Mouse (Mus musculus) myocyte (in vitro differentiated cells): Measurements from ENCODE around the gene Gm14137. TPM values are rescaled to one million over a fixed set of nuclear protein-coding genes. Genes with fewer than 3 reads are reported as not detected.

Source experiments
- H3K27me3 ChIP-seq: one replicate; pipeline ENCODE4 v1.6.1; 2011; ENCODE audit not compliant: control insufficient read depth, insufficient read depth, insufficient read length
- H3K36me3 ChIP-seq: one replicate; pipeline ENCODE4 v1.6.1; 2011; ENCODE audit not compliant: control insufficient read depth, insufficient read depth
- H3K4me2 ChIP-seq: one replicate; pipeline ENCODE4 v1.6.1; 2011; ENCODE audit warnings: low read depth, control low read depth
- H3K4me3 ChIP-seq: one replicate; pipeline ENCODE4 v1.5.1; 2011; ENCODE audit warnings: mild to moderate bottlenecking, control low read depth, moderate library complexity
- H3K79me2 ChIP-seq: one replicate; pipeline ENCODE4 v1.6.1; 2011; ENCODE audit not compliant: control insufficient read depth, insufficient read depth
- H3ac ChIP-seq: one replicate; pipeline ENCODE4 v1.6.1; 2011; ENCODE audit not compliant: control insufficient read depth, insufficient read length
- CEBPB ChIP-seq: IDR thresholded peaks from 2 replicates; pipeline ENCODE4 v1.6.1; 2011; ENCODE audit warnings: mild to moderate bottlenecking, moderate library complexity; ENCODE audit not compliant: poor library complexity, insufficient read depth, severe bottlenecking
- E2F4 ChIP-seq: IDR thresholded peaks from one replicate; pipeline ENCODE4 v1.6.1; 2011; ENCODE audit warnings: mild to moderate bottlenecking, control low read depth, moderate library complexity; ENCODE audit not compliant: insufficient read depth
- MAX ChIP-seq: IDR thresholded peaks from one replicate; pipeline ENCODE4 v1.6.1; 2011; ENCODE audit warnings: low read depth, mild to moderate bottlenecking, control low read depth
- MYOD1 ChIP-seq, 3 experiments: IDR thresholded peaks; one replicate each; pipeline ENCODE4 v1.6.1; 2011; ENCODE audit warnings: control low read depth in 2 of 3, low read depth in 2 of 3, mild to moderate bottlenecking in 2 of 3, moderate library complexity in 1 of 3; ENCODE audit not compliant: insufficient read length in 2 of 3, control insufficient read depth in 1 of 3
- MYOG ChIP-seq, 3 experiments: IDR thresholded peaks; one replicate each; pipeline ENCODE4 v1.6.1; 2011; ENCODE audit warnings: control low read depth in 2 of 3, low read depth in 2 of 3, mild to moderate bottlenecking in 2 of 3; ENCODE audit not compliant: insufficient read length in 2 of 3, control insufficient read depth in 1 of 3, insufficient read depth in 1 of 3
- POLR2A ChIP-seq: IDR thresholded peaks from one replicate; pipeline ENCODE4 v1.6.1; 2011; ENCODE audit warnings: low read depth, mild to moderate bottlenecking, control low read depth, moderate library complexity; ENCODE audit not compliant: insufficient read length
- POLR2AphosphoS2 ChIP-seq: IDR thresholded peaks from one replicate; pipeline ENCODE4 v1.6.1; 2011; ENCODE audit warnings: low read depth, control low read depth; ENCODE audit not compliant: insufficient read length
- REST ChIP-seq: IDR thresholded peaks from one replicate; pipeline ENCODE4 v1.6.1; 2011; ENCODE audit warnings: mild to moderate bottlenecking, control low read depth, moderate library complexity; ENCODE audit not compliant: insufficient read depth, insufficient read length
- SRF ChIP-seq: IDR thresholded peaks from one replicate; pipeline ENCODE4 v1.6.1; 2011; ENCODE audit warnings: low read depth; ENCODE audit not compliant: control insufficient read depth, insufficient read length
- TCF12 ChIP-seq: IDR thresholded peaks from one replicate; pipeline ENCODE4 v1.6.1; 2011; ENCODE audit warnings: mild to moderate bottlenecking, control low read depth; ENCODE audit not compliant: poor library complexity, insufficient read depth, severe bottlenecking
- TCF3 ChIP-seq: IDR thresholded peaks from one replicate; pipeline ENCODE4 v1.6.1; 2011; ENCODE audit warnings: low read depth, control low read depth; ENCODE audit not compliant: insufficient read length
- USF1 ChIP-seq: IDR thresholded peaks from one replicate; pipeline ENCODE4 v1.6.1; 2011; ENCODE audit warnings: low read depth, mild to moderate bottlenecking, control low read depth, moderate library complexity
- polyA plus RNA-seq: library from polyadenylated mRNA; unstranded; fragments of >200 nt; fragmentation: generic; extraction: Trizol; gene quantifications from one replicate; pipeline ENCODE4 v1.2.1, GENCODE M21; 2012; ENCODE audit warnings: missing spikeins

Gm14137 gene
- polyA plus RNA-seq, 1 experiment, result 6.3 TPM

- no peak for TF ChIP-seq TCF3
- no peak for TF ChIP-seq TCF12
- no peak for TF ChIP-seq CEBPB
- TF ChIP-seq MYOD1 (IDR thresholded peaks at IDR 0.05; ENCODE audit: control insufficient read depth in 1 of 3, insufficient read length in 2 of 3, low read depth in 2 of 3), result no peak
- TF ChIP-seq POLR2A, result no peak
- no peak for TF ChIP-seq MYOG (IDR thresholded peaks at IDR 0.05; ENCODE audit: control insufficient read depth in 1 of 3, insufficient read depth in 1 of 3, insufficient read length in 2 of 3, low read depth in 2 of 3)
- TF ChIP-seq REST, result no peak
- no peak overlapping the region for H3ac ChIP-seq
- H3K79me2 ChIP-seq, result no peaks in the 10 kb centered on the region
- peak overlapping the region; percentile 74 for H3K4me2 ChIP-seq
- H3K36me3 ChIP-seq, result no peaks in the 10 kb centered on the region
- no peaks in the 10 kb centered on the region for H3K27me3 ChIP-seq
- H3K4me3 ChIP-seq, result no peak overlapping the region
Measured at GRCm38 (mm10) chr2:119189029-119189710, 14.9 kb downstream of the Gm14137 start.

GRCm38 (mm10) chr2:119190969-119191368 is 16.7 kb downstream of the Gm14137 start:
- Histone ChIP-seq H3K36me3 (no peaks in the 10 kb centered on the region), H3K4me3 (no peak overlapping the region), H3K79me2 (no peaks in the 10 kb centered on the region), H3ac (no peak overlapping the region), H3K27me3 (no peaks in the 10 kb centered on the region), H3K4me2 (no peak overlapping the region)
- no peak for TF ChIP-seq REST
- TF ChIP-seq CEBPB, result no peak
- TF ChIP-seq USF1, result no peak
- no peak for TF ChIP-seq E2F4
- no peak for TF ChIP-seq TCF12
- TF ChIP-seq POLR2A, result no peak
- TF ChIP-seq MAX, result no peak
- no peak for TF ChIP-seq POLR2AphosphoS2
- no peak for TF ChIP-seq MYOD1 (IDR thresholded peaks at IDR 0.05; ENCODE audit: control insufficient read depth in 1 of 3, insufficient read length in 2 of 3, low read depth in 2 of 3)
- TF ChIP-seq SRF, result no peak
- TF ChIP-seq TCF3, result no peak
- TF ChIP-seq MYOG (IDR thresholded peaks at IDR 0.05; ENCODE audit: control insufficient read depth in 1 of 3, insufficient read depth in 1 of 3, insufficient read length in 2 of 3, low read depth in 2 of 3), result no peak

- Histone ChIP-seq H3K79me2 (no peaks in the 10 kb centered on the region), H3K36me3 (no peaks in the 10 kb centered on the region), H3K4me3 (no peak overlapping the region), H3ac (no peak overlapping the region), H3K27me3 (no peaks in the 10 kb centered on the region), H3K4me2 (no peak overlapping the region)
- TF ChIP-seq REST (no peak), MYOD1 (IDR thresholded peaks at IDR 0.05; ENCODE audit: control insufficient read depth in 1 of 3, insufficient read length in 2 of 3, low read depth in 2 of 3) (peak in 1 of 3 experiments; percentile 2)
Measured at GRCm38 (mm10) chr2:119194140-119194539, 19.8 kb downstream of the Gm14137 start.

- Histone ChIP-seq H3K4me3 (no peak overlapping the region), H3K27me3 (no peaks in the 10 kb centered on the region), H3ac (no peak overlapping the region), H3K36me3 (no peaks in the 10 kb centered on the region), H3K79me2 (no peaks in the 10 kb centered on the region), H3K4me2 (no peak overlapping the region)
- no peak for TF ChIP-seq REST
- TF ChIP-seq MYOG (IDR thresholded peaks at IDR 0.05; ENCODE audit: control insufficient read depth in 1 of 3, insufficient read depth in 1 of 3, insufficient read length in 2 of 3, low read depth in 2 of 3), result no peak
- TF ChIP-seq POLR2AphosphoS2, result no peak
Measured at GRCm38 (mm10) chr2:119196316-119197108, 22.2 kb downstream of the Gm14137 start.

GRCm38 (mm10) chr2:119197493-119197892 is 23.2 kb downstream of the Gm14137 start:
- no peak overlapping the region for H3K4me3 ChIP-seq
- no peaks in the 10 kb centered on the region for H3K79me2 ChIP-seq
- no peaks in the 10 kb centered on the region for H3K36me3 ChIP-seq
- TF ChIP-seq CEBPB (no peak), REST (no peak), SRF (no peak)
- H3K27me3 ChIP-seq, result no peaks in the 10 kb centered on the region
- no peak overlapping the region for H3K4me2 ChIP-seq
- H3ac ChIP-seq, result no peak overlapping the region
